Comparison of ENCODE assay signal across 9 mouse cellular contexts in the genomic region with DNA sequence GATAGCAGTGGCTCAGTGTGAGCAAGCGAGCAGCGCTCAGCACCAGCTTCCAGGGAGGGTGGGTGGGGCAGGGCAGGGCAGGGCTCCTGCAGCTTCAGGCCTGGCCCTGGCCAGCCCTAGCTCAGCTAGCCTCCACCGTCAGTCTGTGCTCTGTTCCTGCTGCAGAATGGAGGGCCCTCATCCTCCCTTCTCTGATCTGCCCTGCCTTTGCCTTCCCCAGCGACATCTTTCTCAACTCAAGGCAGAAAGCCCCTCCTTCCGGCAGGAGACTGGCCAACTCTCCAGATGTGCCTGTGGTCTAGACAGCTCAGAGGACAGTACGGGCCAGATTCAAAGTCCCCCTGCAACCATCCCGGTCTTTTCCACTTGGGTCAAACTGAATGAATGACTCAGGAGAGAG. TPM values are rescaled to one million over a fixed set of nuclear protein-coding genes. Genes with fewer than 3 reads are reported as not detected.
DNase-seq lines count a peak whose midpoint lies in the region; ATAC-seq and TF ChIP-seq lines count a peak whose summit lies in the region.
"Had no signal": no experiment of that assay in that cellular context is flagged by ENCODE, and none has a peak within 500 bp of the region (broad histone marks: within the 10 kb centered on the region; RNA-seq: fewer than 3 reads in every experiment).

No protein-coding gene starts in this region.

- H3K27ac ChIP-seq in intestine, postnatal 0 days (ENCODE audit: low read depth, low read length), result no peak overlapping the region
- 0 out of 2 replicates have a peak overlapping the region, but pooled peaks have one; percentile 35 for H3K27ac ChIP-seq in stomach, postnatal 0 days (replicated peaks)
- H3K27ac ChIP-seq: neural tube, embryonic 15.5 days had no signal

- ATAC-seq in intestine, postnatal 0 days, result peak; percentile 60; the same call in 1 of the 2 replicates
- ATAC-seq in stomach, postnatal 0 days (ENCODE audit: low FRiP score, low TSS enrichment), result peak; percentile 72
- no peak for ATAC-seq in granulocyte monocyte progenitor cell, adult 5-6 weeks (replicated peaks; ENCODE audit: poor library complexity, severe bottlenecking)

- peak; percentile 34 for DNase-seq in cerebellum, adult 8-10 months
- DNase-seq in cerebellum, adult 11 months, result no peak
- peak; percentile 26 to 45 for DNase-seq in lung, adult 18-20 months
- no peak for DNase-seq in lung, postnatal 25 days (ENCODE audit: low spot score)
- peak; percentile 64 for DNase-seq in stomach, postnatal 0 days (ENCODE audit: low spot score)
- no peak for DNase-seq in embryo, embryonic 10.5 days (ENCODE audit: low spot score)

- TF ChIP-seq CTCF in intestine, postnatal 0 days (IDR thresholded peaks at IDR 0.05; ENCODE audit: low read depth), result no peak
- TF ChIP-seq CTCF in stomach, postnatal 0 days (IDR thresholded peaks at IDR 0.05; ENCODE audit: low read depth), result no peak

- no peaks in the 10 kb centered on the region for H3K27me3 ChIP-seq in intestine, postnatal 0 days (replicated peaks; ENCODE audit: control insufficient read depth, insufficient read depth, low read length)
- H3K27me3 ChIP-seq in stomach, postnatal 0 days (ENCODE audit: control insufficient read depth, insufficient read depth, low read length), result no peaks in the 10 kb centered on the region
- H3K27me3 ChIP-seq: neural tube, embryonic 15.5 days had no signal

- no peak for TF ChIP-seq EP300 in stomach, postnatal 0 days (optimal IDR thresholded peaks at IDR 0.05)

- no peaks in the 10 kb centered on the region for H3K4me1 ChIP-seq in intestine, postnatal 0 days (replicated peaks; ENCODE audit: control insufficient read depth, insufficient read depth, low read length)
- H3K4me1 ChIP-seq in stomach, postnatal 0 days (replicated peaks; ENCODE audit: control insufficient read depth, insufficient read depth), result peaks cover 12% of the 10 kb centered on the region

- no peak overlapping the region for H3K4me3 ChIP-seq in intestine, postnatal 0 days (ENCODE audit: low read depth, low read length)
- no peak overlapping the region for H3K4me3 ChIP-seq in stomach, postnatal 0 days (ENCODE audit: low read depth, low read length)
- H3K4me3 ChIP-seq: neural tube, embryonic 15.5 days had no signal

- H3K4me2 ChIP-seq in intestine, postnatal 0 days (replicated peaks; ENCODE audit: low read depth), result no peak overlapping the region
- H3K4me2 ChIP-seq in stomach, postnatal 0 days (replicated peaks; ENCODE audit: low read depth), result no peak overlapping the region

- H3K9me3 ChIP-seq in intestine, postnatal 0 days (ENCODE audit: control insufficient read depth), result no peaks in the 10 kb centered on the region
- no peaks in the 10 kb centered on the region for H3K9me3 ChIP-seq in stomach, postnatal 0 days (ENCODE audit: control insufficient read depth, low read length)
- H3K9me3 ChIP-seq: neural tube, embryonic 15.5 days had no signal

- no peak overlapping the region for H3K9ac ChIP-seq in intestine, postnatal 0 days (ENCODE audit: low read depth, low read length)
- H3K9ac ChIP-seq in stomach, postnatal 0 days (ENCODE audit: low read length), result no peak overlapping the region

- 31% methylated on average over 7 of the region's 7 CpGs for WGBS in intestine, postnatal 0 days
- 27% methylated on average over 7 of the region's 7 CpGs for WGBS in stomach, postnatal 0 days

- H3K36me3 ChIP-seq in intestine, postnatal 0 days (ENCODE audit: control insufficient read depth, insufficient read depth), result no peaks in the 10 kb centered on the region
- H3K36me3 ChIP-seq in stomach, postnatal 0 days (ENCODE audit: control insufficient read depth, insufficient read depth, low read length), result no peaks in the 10 kb centered on the region
- H3K36me3 ChIP-seq: neural tube, embryonic 15.5 days had no signal

RNA-seq across cellular contexts. Expression of a gene that starts 42.0 kb away (rescaled TPM):
- polyA plus RNA-seq in intestine, postnatal 0 days (2015; fragmentation: Nextera tagmentation; extraction: Ambion mirVana), result 38.3 and 42.7 TPM in 2 replicates
- 33.4 and 33.9 TPM in 2 replicates for polyA plus RNA-seq in stomach, postnatal 0 days (2015; fragmentation: Nextera tagmentation; extraction: Ambion mirVana)
- 27.3 and 27.5 TPM in 2 replicates for total RNA-seq in granulocyte monocyte progenitor cell, adult 5-6 weeks (2014; fragmentation: Nextera tagmentation)
- 18.2 and 22.7 TPM in 2 replicates for total RNA-seq in granulocyte monocyte progenitor cell, adult 5-6 weeks (2017)

Comparison
In these comparisons a context has a peak if more than half of its experiments do, and no peak if none do; other contexts are left out.
1. DNase-seq: peak in cerebellum, adult 8-10 months (single experiment), lung, adult 18-20 months (2 of 2) and stomach, postnatal 0 days (single experiment); none in cerebellum, adult 11 months (single experiment), lung, postnatal 25 days (single experiment) and embryo, embryonic 10.5 days (single experiment).